ENCODE assay signal across 23 mouse cellular contexts in the genomic region with DNA sequence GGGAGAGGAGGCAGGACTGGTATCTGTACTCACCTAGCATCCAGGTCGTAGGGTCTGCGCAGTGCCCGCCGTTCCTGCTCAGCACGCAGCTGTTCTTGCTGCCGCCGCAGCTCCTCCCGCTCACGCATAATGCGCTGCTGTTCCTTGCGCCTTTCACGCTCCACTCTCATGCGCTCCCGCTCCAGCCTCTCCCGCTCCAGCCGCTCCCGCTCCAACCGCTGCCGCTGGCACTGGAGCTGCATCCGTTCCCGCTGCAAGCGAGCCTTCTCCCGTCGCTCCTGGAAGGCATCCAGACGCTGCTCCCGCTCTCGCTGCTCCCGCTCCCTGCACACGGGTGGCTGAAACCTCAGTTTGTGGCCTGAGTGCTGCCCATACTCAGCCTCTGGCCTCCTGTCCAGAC. TPM values are rescaled to one million over a fixed set of nuclear protein-coding genes. Genes with fewer than 3 reads are reported as not detected.
DNase-seq lines count a peak whose midpoint lies in the region; ATAC-seq lines count a peak whose summit lies in the region.
"Had no signal": no experiment of that assay in that cellular context is flagged by ENCODE, and none has a peak within 500 bp of the region (broad histone marks: within the 10 kb centered on the region; RNA-seq: fewer than 3 reads in every experiment).

No protein-coding gene starts in this region.

- no peak overlapping the region for H3K4me3 ChIP-seq in midbrain, embryonic 12.5 days
- H3K4me3 ChIP-seq in midbrain, embryonic 11.5 days (ENCODE audit: low read depth, low read length), result no peak overlapping the region
- H3K4me3 ChIP-seq: embryonic facial prominence, embryonic 15.5 days; heart, adult 2 months; heart, embryonic 15.5 days; hindbrain, embryonic 13.5 days had no signal

- no peak overlapping the region for H3K9ac ChIP-seq in midbrain, embryonic 12.5 days (replicated peaks)
- no peak overlapping the region for H3K9ac ChIP-seq in midbrain, embryonic 11.5 days (ENCODE audit: low read length)
- H3K9ac ChIP-seq: embryonic facial prominence, embryonic 15.5 days; heart, embryonic 15.5 days; hindbrain, embryonic 13.5 days had no signal

- H3K4me1 ChIP-seq in midbrain, embryonic 12.5 days, result no peaks in the 10 kb centered on the region
- H3K4me1 ChIP-seq in midbrain, embryonic 11.5 days (ENCODE audit: control insufficient read depth, insufficient read depth, low read length), result no peaks in the 10 kb centered on the region
- H3K4me1 ChIP-seq: embryonic facial prominence, embryonic 15.5 days; heart, embryonic 15.5 days; hindbrain, embryonic 13.5 days had no signal

- DNase-seq in adrenal gland, postnatal 14 days, result peak; percentile 35
- DNase-seq in adrenal gland, postnatal 4 days (ENCODE audit: low spot score in 2 of 2), result no peak
- DNase-seq in midbrain, embryonic 11.5 days (ENCODE audit: low spot score, missing footprints), result no peak
- DNase-seq in R1 (ENCODE audit: low read depth, low spot score), result peak; percentile 27
- no peak for DNase-seq in lung, postnatal 36 days
- no peak for DNase-seq in yolk sac, embryonic 10.5 days (ENCODE audit: low spot score)
- DNase-seq: adrenal gland, adult 8-10 months; B cell, adult 2 months; cerebellum, adult 18-20 months; embryo, embryonic 11 days; gastrocnemius, postnatal 14 days; heart, adult 2 months; heart, postnatal 14 days had no signal

- no peaks in the 10 kb centered on the region for H3K27me3 ChIP-seq in midbrain, embryonic 12.5 days
- H3K27me3 ChIP-seq in midbrain, embryonic 11.5 days (ENCODE audit: control insufficient read depth, insufficient read depth, low read length), result no peaks in the 10 kb centered on the region
- H3K27me3 ChIP-seq: embryonic facial prominence, embryonic 15.5 days; heart, embryonic 15.5 days; hindbrain, embryonic 13.5 days; Patski had no signal

- no peak overlapping the region for H3K27ac ChIP-seq in midbrain, embryonic 12.5 days (replicated peaks)
- no peak overlapping the region for H3K27ac ChIP-seq in midbrain, embryonic 11.5 days (ENCODE audit: low read depth, low read length)
- H3K27ac ChIP-seq: embryonic facial prominence, embryonic 15.5 days; heart, adult 2 months; heart, embryonic 15.5 days; hindbrain, embryonic 13.5 days; hindbrain, postnatal 0 days had no signal

- no peaks in the 10 kb centered on the region for H3K9me3 ChIP-seq in midbrain, embryonic 12.5 days
- no peaks in the 10 kb centered on the region for H3K9me3 ChIP-seq in midbrain, embryonic 11.5 days (ENCODE audit: control insufficient read depth, low read length)
- H3K9me3 ChIP-seq: embryonic facial prominence, embryonic 15.5 days; heart, embryonic 15.5 days; hindbrain, embryonic 13.5 days had no signal

- ATAC-seq in midbrain, embryonic 12.5 days (ENCODE audit: low FRiP score, low read depth), result peak; percentile 41; the same call in 1 of the 2 replicates
- no peak for ATAC-seq in midbrain, embryonic 11.5 days (ENCODE audit: low FRiP score)
- ATAC-seq: CD4-positive, CD25-positive, alpha-beta regulatory T cell, adult 4 months; forebrain, embryonic 16.5 days; hindbrain, postnatal 0 days; Patski had no signal

- peaks cover 99% of the 10 kb centered on the region for H3K36me3 ChIP-seq in midbrain, embryonic 12.5 days
- peaks cover 74% of the 10 kb centered on the region for H3K36me3 ChIP-seq in midbrain, embryonic 11.5 days (ENCODE audit: control insufficient read depth, insufficient read depth, low read length)

- H3K4me2 ChIP-seq in midbrain, embryonic 12.5 days (replicated peaks), result no peak overlapping the region
- H3K4me2 ChIP-seq in midbrain, embryonic 11.5 days, result no peak overlapping the region
- H3K4me2 ChIP-seq: embryonic facial prominence, embryonic 15.5 days; heart, embryonic 11.5 days; heart, embryonic 15.5 days; hindbrain, embryonic 13.5 days had no signal

- WGBS in midbrain, embryonic 12.5 days, result 94% methylated on average over 29 of the region's 29 CpGs
- WGBS in midbrain, embryonic 11.5 days, result 92% methylated on average over 29 of the region's 29 CpGs

RNA-seq across cellular contexts. Expression of a gene that starts 12.1 kb away (rescaled TPM):
- 0.70 and 1.3 TPM in 2 replicates for total RNA-seq in adrenal gland, postnatal 14 days (2021)
- total RNA-seq in adrenal gland, postnatal 4 days (2021), result 1 to 10 TPM; 1.4 to 1.9 TPM
- polyA plus RNA-seq in midbrain, embryonic 12.5 days (2016; fragmentation: Nextera tagmentation; extraction: Ambion mirVana), result 1.6 and 1.9 TPM in 2 replicates
- polyA plus RNA-seq in midbrain, embryonic 11.5 days (2014; fragmentation: Nextera tagmentation; extraction: Ambion mirVana), result 0.45 and 0.58 TPM in 2 replicates
- total RNA-seq: common myeloid progenitor, adult 5-6 weeks had no signal

RNA-seq across cellular contexts. Expression of a gene that starts 18.1 kb away (rescaled TPM):
- 112 and 141 TPM in 2 replicates for total RNA-seq in adrenal gland, postnatal 14 days (2021)
- 100 to 1,000 TPM; 153 to 170 TPM for total RNA-seq in adrenal gland, postnatal 4 days (2021)
- polyA plus RNA-seq in midbrain, embryonic 12.5 days (2016; fragmentation: Nextera tagmentation; extraction: Ambion mirVana), result 94.7 and 107 TPM in 2 replicates
- polyA plus RNA-seq in midbrain, embryonic 11.5 days (2014; fragmentation: Nextera tagmentation; extraction: Ambion mirVana), result 45.8 and 46.5 TPM in 2 replicates

RNA-seq across cellular contexts. Expression of a gene that starts 18.3 kb away (rescaled TPM):
- 104 and 121 TPM in 2 replicates for total RNA-seq in adrenal gland, postnatal 14 days (2021)
- total RNA-seq in adrenal gland, postnatal 4 days (2021), result 100 to 1,000 TPM; 168 to 177 TPM
- 168 and 177 TPM in 2 replicates for polyA plus RNA-seq in midbrain, embryonic 12.5 days (2016; fragmentation: Nextera tagmentation; extraction: Ambion mirVana)
- polyA plus RNA-seq in midbrain, embryonic 11.5 days (2014; fragmentation: Nextera tagmentation; extraction: Ambion mirVana), result 110 and 113 TPM in 2 replicates

RNA-seq across cellular contexts. Expression of a gene that starts 43.3 kb away (rescaled TPM):
- total RNA-seq in adrenal gland, postnatal 14 days (2021), result 450 and 452 TPM in 2 replicates
- total RNA-seq in adrenal gland, postnatal 4 days (2021), result 100 to 1,000 TPM; 294 to 338 TPM
- 174 and 178 TPM in 2 replicates for polyA plus RNA-seq in midbrain, embryonic 12.5 days (2016; fragmentation: Nextera tagmentation; extraction: Ambion mirVana)
- 182 and 195 TPM in 2 replicates for polyA plus RNA-seq in midbrain, embryonic 11.5 days (2014; fragmentation: Nextera tagmentation; extraction: Ambion mirVana)

RNA-seq across cellular contexts. Expression of a gene that starts 46.9 kb away (rescaled TPM):
- 845 and 964 TPM in 2 replicates for total RNA-seq in adrenal gland, postnatal 14 days (2021)
- 1,000 to 10,000 TPM; 1,222 to 1,358 TPM for total RNA-seq in adrenal gland, postnatal 4 days (2021)
- polyA plus RNA-seq in midbrain, embryonic 12.5 days (2016; fragmentation: Nextera tagmentation; extraction: Ambion mirVana), result 1,173 and 1,210 TPM in 2 replicates
- polyA plus RNA-seq in midbrain, embryonic 11.5 days (2014; fragmentation: Nextera tagmentation; extraction: Ambion mirVana), result 1,209 and 1,332 TPM in 2 replicates

Comparison
In these comparisons a context has a peak if more than half of its experiments do, and no peak if none do; other contexts are left out.
1. DNase-seq: peak in adrenal gland, postnatal 14 days (single experiment) and R1 (single experiment); none in adrenal gland, postnatal 4 days (0 of 2), midbrain, embryonic 11.5 days (single experiment), lung, postnatal 36 days (single experiment) and yolk sac, embryonic 10.5 days (single experiment).